Mouse (Mus musculus) liver, embryonic 13.5 days (tissue): ENCODE measurements around the gene Pcyt2. TPM values are rescaled to one million over a fixed set of nuclear protein-coding genes. Genes with fewer than 3 reads are reported as not detected.
A peak's percentile ranks its signal among the peaks of the same experiment; 100 is the strongest.

Experiments
- ATAC-seq: fragments of 200-750 bp; cut with Nextera tagmentation; 2 replicates; pipeline ENCODE4 v1.8.0; 2017; ENCODE audit warnings: low read depth, mild to moderate bottlenecking, moderate number of reproducible peaks, moderate library complexity
- DNase-seq: peaks from one replicate; pipeline ENCODE4 v3.0.0; 2022
- H3K27ac ChIP-seq: fragments of 300-500 bp; sonication (generic); 2 replicates; pipeline ENCODE4 v1.5.1; 2015; ENCODE audit warnings: moderate library complexity, mild to moderate bottlenecking, inconsistent platforms
- H3K27me3 ChIP-seq: fragments of 300-500 bp; sonication (generic); 2 replicates; pipeline ENCODE4 v1.6.1; 2015; ENCODE audit warnings: mild to moderate bottlenecking, inconsistent platforms
- H3K36me3 ChIP-seq: fragments of 300-500 bp; sonication (generic); 2 replicates; pipeline ENCODE4 v1.6.1; 2015; ENCODE audit warnings: mild to moderate bottlenecking, inconsistent platforms
- H3K4me1 ChIP-seq: fragments of 300-500 bp; sonication (generic); replicated peaks from 2 replicates; pipeline ENCODE4 v1.6.1; 2015; ENCODE audit warnings: inconsistent platforms
- H3K4me2 ChIP-seq: fragments of 300-500 bp; sonication (generic); 2 replicates; pipeline ENCODE4 v1.6.1; 2015; ENCODE audit warnings: inconsistent platforms, mild to moderate bottlenecking, moderate library complexity
- H3K4me3 ChIP-seq: fragments of 300-500 bp; sonication (generic); replicated peaks from 2 replicates; pipeline ENCODE4 v1.5.1; 2015; ENCODE audit warnings: mild to moderate bottlenecking, inconsistent platforms
- H3K9ac ChIP-seq: fragments of 300-500 bp; sonication (generic); 2 replicates; pipeline ENCODE4 v1.6.1; 2015; ENCODE audit warnings: mild to moderate bottlenecking, inconsistent platforms
- H3K9me3 ChIP-seq: fragments of 300-500 bp; sonication (generic); replicated peaks from 2 replicates; pipeline ENCODE4 v1.6.1; 2016; ENCODE audit warnings: inconsistent platforms
- WGBS: fragments of 180-500 bp; shearing (Covaris S2); methylation state at CpG from one replicate; pipeline ENCODE4 v1.1.7; 2015; ENCODE audit not compliant: insufficient replicate concordance; 5-methylcytosine and 5-hydroxymethylcytosine counted together
- polyA plus RNA-seq: library from polyadenylated mRNA; unstranded; fragments of >200 nt; fragmentation: Nextera tagmentation; extraction: Ambion mirVana; gene quantifications from 2 replicates; pipeline ENCODE4 v1.2.1, GENCODE M21; 2015

Pcyt2 gene
- polyA plus RNA-seq, 1 experiment from 2014 or later = 114 TPM

DNA sequence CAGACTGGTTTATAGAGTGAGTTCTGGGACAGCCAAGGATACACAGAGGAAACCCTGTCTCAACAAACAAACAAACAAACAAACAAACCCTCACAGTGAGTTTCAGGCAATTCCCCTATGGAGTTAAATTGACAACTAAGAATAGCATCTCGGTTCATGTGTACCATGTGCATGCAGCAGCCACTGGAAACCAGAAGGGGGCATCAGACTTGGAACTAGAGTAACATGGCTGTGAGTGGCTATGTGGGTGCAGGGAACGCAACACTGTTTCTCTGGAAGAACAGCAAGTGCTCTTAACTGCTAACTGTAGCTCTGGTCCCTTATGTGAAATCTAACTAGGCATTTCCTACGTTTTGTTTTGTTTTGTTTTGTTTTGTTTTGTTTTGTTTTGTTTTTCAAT lies 34.1 kb upstream of the Pcyt2 start:
- DNase-seq (no peak), ATAC-seq (no peak)
- WGBS = 48% methylated on average over 3 of the region's 3 CpGs
- Histone ChIP-seq H3K4me2 (no peak overlapping the region), H3K4me3 (no peak overlapping the region), H3K4me1 (peaks cover 12% of the 10 kb centered on the region), H3K27ac (no peak overlapping the region), H3K27me3 (peaks cover 54% of the 10 kb centered on the region), H3K9ac (no peak overlapping the region), H3K36me3 (no peaks in the 10 kb centered on the region), H3K9me3 (no peaks in the 10 kb centered on the region)

- DNase-seq = no peak
- no peak within 1 kb of the TSS for H3K27ac ChIP-seq
Measured at GRCm38 (mm10) chr11:120648001-120648476, 30.3 kb upstream of the Pcyt2 start, which contains the start of gene Myadml2. Gene Myadml2 (minus strand): TSS chr11:120648158.

GRCm38 (mm10) chr11:120647047-120647830 lies 29.5 kb upstream of the Pcyt2 start:
- ATAC-seq (no peak), DNase-seq (no peak)
- Histone ChIP-seq H3K4me3 (peak overlapping the region; percentile 38; the same call in 1 of the 2 replicates), H3K4me1 (peaks cover 32% of the 10 kb centered on the region), H3K27ac (no peak overlapping the region), H3K36me3 (no peaks in the 10 kb centered on the region), H3K9ac (peak overlapping the region; percentile 43), H3K9me3 (no peaks in the 10 kb centered on the region), H3K4me2 (peak overlapping the region; percentile 64), H3K27me3 (peaks cover 38% of the 10 kb centered on the region)
- WGBS = 75% methylated on average over 35 of the region's 35 CpGs

More at GRCm38 (mm10) chr11:120648001-120648476, 30.3 kb upstream of the Pcyt2 start, which contains the start of gene Myadml2:
- Histone ChIP-seq H3K4me3 (peak within 1 kb of the TSS; percentile 38), H3K4me2 (peak within 1 kb of the TSS; percentile 64), H3K27me3 (peaks cover 30% of the 10 kb centered on the region), H3K9ac (peak within 1 kb of the TSS; percentile 43), H3K36me3 (no peaks in the 10 kb centered on the region), H3K4me1 (peaks cover 24% of the 10 kb centered on the region), H3K9me3 (no peaks in the 10 kb centered on the region)
- ATAC-seq = no peak
- WGBS = 7% methylated on average over 13 of the region's 13 CpGs

GRCm38 (mm10) chr11:120643601-120643987 lies 25.9 kb upstream of the Pcyt2 start, which contains the start of gene Pycr1:
Gene Pycr1 (minus strand): TSS chr11:120643769.
- H3K4me2 ChIP-seq = peak within 1 kb of the TSS; percentile 88
- H3K27me3 ChIP-seq = peaks cover 42% of the 10 kb centered on the region
- no peaks in the 10 kb centered on the region for H3K9me3 ChIP-seq
- ATAC-seq (peak; percentile 99), DNase-seq (peak; percentile 96)
- H3K4me3 ChIP-seq = peak within 1 kb of the TSS; percentile 52
- WGBS = under 1% methylated on average over 15 of the region's 15 CpGs
- peaks cover 35% of the 10 kb centered on the region for H3K4me1 ChIP-seq
- peak within 1 kb of the TSS; percentile 74 for H3K9ac ChIP-seq
- peak within 1 kb of the TSS; percentile 31; the same call in 1 of the 2 replicates for H3K27ac ChIP-seq
- H3K36me3 ChIP-seq = no peaks in the 10 kb centered on the region

DNA sequence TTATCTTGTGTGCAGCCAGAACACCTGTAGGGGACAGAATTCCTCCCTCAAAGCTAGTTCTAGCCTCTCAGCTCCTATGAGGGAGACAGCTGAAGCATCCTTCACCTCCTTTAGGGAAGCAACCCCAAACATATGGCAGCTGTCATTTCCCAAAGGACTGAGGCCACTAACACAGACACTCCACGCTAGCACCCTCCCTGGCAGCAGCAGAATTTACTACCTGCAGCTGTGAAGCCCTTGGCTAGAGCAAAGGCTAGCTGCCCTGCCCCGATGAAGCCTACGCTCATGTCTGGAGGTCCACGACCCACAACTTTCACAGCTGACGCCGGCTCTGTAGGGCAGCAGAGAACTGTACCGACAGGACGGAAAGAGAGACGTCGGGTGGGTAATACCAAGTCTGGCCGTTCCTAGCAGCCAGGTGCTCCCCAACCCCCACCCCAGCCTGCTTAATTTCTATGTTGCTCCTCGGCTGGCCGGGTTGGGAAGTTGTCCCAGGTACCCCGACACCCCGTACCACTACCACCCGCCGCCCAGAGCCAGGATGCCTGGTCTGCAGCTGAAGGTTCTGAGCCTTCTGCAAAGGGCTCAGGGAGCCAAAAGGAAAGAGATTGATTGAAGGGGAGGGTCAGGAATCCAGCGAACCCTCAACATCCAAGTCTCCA lies 25.3 kb upstream of the Pcyt2 start:
- Histone ChIP-seq H3K4me1 (peaks cover 32% of the 10 kb centered on the region), H3K9me3 (no peaks in the 10 kb centered on the region), H3K27me3 (peaks cover 39% of the 10 kb centered on the region), H3K27ac (peak overlapping the region; percentile 31; the same call in 1 of the 2 replicates), H3K9ac (peak overlapping the region; percentile 74), H3K4me3 (peak overlapping the region; percentile 52), H3K4me2 (peak overlapping the region; percentile 88), H3K36me3 (no peaks in the 10 kb centered on the region)
- peak; percentile 32 for DNase-seq
- peak; percentile 57 for ATAC-seq
- 3% methylated on average over 18 of the region's 18 CpGs for WGBS

GRCm38 (mm10) chr11:120641869-120642268 lies 24.1 kb upstream of the Pcyt2 start:
- Histone ChIP-seq H3K4me2 (no peak overlapping the region), H3K9ac (0 out of 2 replicates have a peak overlapping the region, but pooled peaks have one; percentile 74), H3K27me3 (peaks cover 27% of the 10 kb centered on the region), H3K36me3 (no peaks in the 10 kb centered on the region), H3K4me3 (no peak overlapping the region), H3K9me3 (no peaks in the 10 kb centered on the region), H3K4me1 (peaks cover 24% of the 10 kb centered on the region), H3K27ac (no peak overlapping the region)
- ATAC-seq = no peak
- DNase-seq = no peak
- 73% methylated on average over 8 of the region's 8 CpGs for WGBS

GRCm38 (mm10) chr11:120641255-120641654 lies 23.5 kb upstream of the Pcyt2 start:
- H3K27ac ChIP-seq = no peak overlapping the region
- WGBS = 60% methylated on average over 9 of the region's 9 CpGs
- H3K4me1 ChIP-seq = peaks cover 24% of the 10 kb centered on the region
- peaks cover 25% of the 10 kb centered on the region for H3K27me3 ChIP-seq
- no peak for ATAC-seq
- no peaks in the 10 kb centered on the region for H3K9me3 ChIP-seq
- no peak overlapping the region for H3K4me3 ChIP-seq
- H3K36me3 ChIP-seq = no peaks in the 10 kb centered on the region
- H3K9ac ChIP-seq = no peak overlapping the region
- no peak overlapping the region for H3K4me2 ChIP-seq
- no peak for DNase-seq

DNA sequence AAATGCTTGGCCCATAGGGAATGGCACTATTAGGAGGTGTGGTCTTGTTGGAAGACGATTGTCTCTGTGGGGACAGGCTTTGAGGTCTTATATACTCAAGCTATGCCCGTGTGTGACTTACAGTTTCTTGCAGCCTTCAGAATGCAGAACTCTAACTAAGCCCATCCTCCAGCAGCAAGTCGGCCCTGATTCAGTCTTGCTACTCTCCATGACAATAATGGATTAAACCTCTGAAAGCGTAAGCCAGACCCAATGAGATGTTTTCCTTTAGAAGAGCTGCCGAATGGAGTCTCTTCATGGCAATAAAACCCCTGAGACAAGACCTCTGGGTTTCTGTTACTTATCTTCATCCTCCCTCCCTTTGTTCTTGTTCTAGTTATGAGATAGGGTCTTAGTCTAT lies 17.1 kb upstream of the Pcyt2 start:
- Histone ChIP-seq H3K4me3 (peak overlapping the region; percentile 91; the same call in 1 of the 2 replicates), H3K9me3 (no peaks in the 10 kb centered on the region), H3K36me3 (no peaks in the 10 kb centered on the region), H3K27ac (peak overlapping the region; percentile 100; the same call in 1 of the 2 replicates), H3K9ac (0 out of 2 replicates have a peak overlapping the region, but pooled peaks have one; percentile 99), H3K4me1 (peaks cover 47% of the 10 kb centered on the region), H3K27me3 (peaks cover 3% of the 10 kb centered on the region; the same call in 1 of the 2 replicates), H3K4me2 (peak overlapping the region; percentile 85)
- WGBS = 84% methylated on average over 5 of the region's 5 CpGs
- DNase-seq (no peak), ATAC-seq (no peak)

- Histone ChIP-seq H3K4me1 (peaks cover 58% of the 10 kb centered on the region), H3K9ac (peak within 1 kb of the TSS; percentile 99), H3K27ac (peak within 1 kb of the TSS; percentile 100), H3K4me3 (peak within 1 kb of the TSS; percentile 91), H3K9me3 (no peaks in the 10 kb centered on the region), H3K4me2 (peak within 1 kb of the TSS; percentile 85), H3K36me3 (peaks cover 10% of the 10 kb centered on the region), H3K27me3 (no peaks in the 10 kb centered on the region)
- peak; percentile 73 for ATAC-seq
- DNase-seq = peak; percentile 92
- WGBS = 8% methylated on average over 58 of the region's 58 CpGs
Measured at GRCm38 (mm10) chr11:120633520-120634343, 16.0 kb upstream of the Pcyt2 start, which contains the start of gene Mafg. Gene Mafg (minus strand): TSS chr11:120633600.

DNA sequence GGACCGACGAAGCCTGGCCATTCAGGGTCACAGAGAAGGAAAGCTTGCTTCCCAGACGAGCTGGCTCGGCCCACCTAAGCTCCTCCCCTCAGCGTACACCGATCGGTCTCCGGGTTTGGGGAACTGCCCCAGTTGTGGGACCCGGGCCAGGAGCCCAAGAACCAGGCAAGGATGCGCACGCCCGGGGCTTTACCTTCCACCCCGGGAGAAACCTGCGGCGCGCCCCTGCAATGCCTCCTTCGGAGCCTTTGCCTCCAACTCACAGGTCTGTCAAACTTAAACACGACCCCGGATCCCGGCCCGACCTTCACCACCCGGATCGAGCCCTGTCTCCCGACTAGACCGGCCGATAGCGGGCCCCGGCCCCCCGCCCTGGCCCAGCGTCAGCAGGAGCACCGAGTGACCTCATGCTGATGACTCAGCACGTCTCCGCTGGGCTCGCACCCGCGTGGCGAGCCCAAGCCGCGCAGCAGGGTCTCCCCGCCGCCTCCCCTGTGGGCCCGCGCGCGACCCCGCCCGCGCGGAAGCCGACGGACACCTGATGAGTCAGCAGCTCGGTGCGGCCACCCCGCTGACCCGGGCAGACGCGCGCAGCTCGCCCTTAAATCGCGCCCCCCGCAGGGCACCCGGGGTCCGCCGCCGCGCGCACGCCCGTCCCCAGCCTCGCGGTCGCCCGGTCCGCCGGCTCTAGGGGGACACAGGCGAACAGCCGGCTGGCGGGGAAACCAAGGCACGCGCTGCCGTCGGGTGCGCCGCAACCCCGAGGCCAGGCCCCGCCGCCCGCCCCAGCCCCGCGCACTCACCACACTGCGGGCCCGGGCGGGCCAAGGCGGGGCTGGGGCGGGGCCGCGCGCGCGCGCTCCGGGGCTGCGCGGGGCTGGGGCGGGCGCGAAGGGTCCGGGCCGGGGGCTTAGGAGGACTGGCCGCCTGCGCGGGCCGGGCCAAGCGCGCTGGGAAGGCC lies 15.1 kb upstream of the Pcyt2 start:
- H3K4me1 ChIP-seq = peaks cover 65% of the 10 kb centered on the region
- ATAC-seq = peak; percentile 75
- under 1% methylated on average over 102 of the region's 116 CpGs for WGBS

More for the DNA sequence above, 15.1 kb upstream of the Pcyt2 start:
- no peaks in the 10 kb centered on the region for H3K27me3 ChIP-seq
- no peaks in the 10 kb centered on the region for H3K9me3 ChIP-seq
- H3K27ac ChIP-seq = peak overlapping the region; percentile 100
- H3K36me3 ChIP-seq = peaks cover 15% of the 10 kb centered on the region
- peak overlapping the region; percentile 85 for H3K4me2 ChIP-seq
- peak overlapping the region; percentile 99 for H3K9ac ChIP-seq
- H3K4me3 ChIP-seq = peak overlapping the region; percentile 91
- peak; percentile 78 for DNase-seq
